Mouse (Mus musculus): ENCODE measurements around the gene Ghrhr. TPM values are rescaled to one million over a fixed set of nuclear protein-coding genes. Genes with fewer than 3 reads are reported as not detected.

Ghrhr gene
- polyA plus RNA-seq, 1 experiment = 0.74 TPM

- DNase-seq = no peak
- Histone ChIP-seq H3K27ac (ENCODE audit: control insufficient read depth, insufficient read depth, low read length) (no peak overlapping the region), H3K36me3 (ENCODE audit: control insufficient read depth, insufficient read depth, low read length) (no peaks in the 10 kb centered on the region), H3K4me3 (ENCODE audit: control insufficient read depth, insufficient read depth, low read length) (no peak overlapping the region), H3K4me1 (replicated peaks; ENCODE audit: control insufficient read depth, insufficient read depth, low read length) (no peaks in the 10 kb centered on the region), H3K27me3 (ENCODE audit: control insufficient read depth, insufficient read depth, low read length) (no peaks in the 10 kb centered on the region)
- WGBS = 94% methylated on average over 6 of the region's 6 CpGs
- TF ChIP-seq POLR2A (IDR thresholded peaks at IDR 0.05; ENCODE audit: control insufficient read depth, extremely low read depth, insufficient read depth, low read length, poor library complexity) (no peak), CTCF (IDR thresholded peaks at IDR 0.05; ENCODE audit: borderline replicate concordance, control insufficient read depth, extremely low read depth, insufficient read depth, low read length, poor library complexity) (no peak)
Observed at GRCm38 (mm10) chr6:55350383-55350952, 25.6 kb upstream of the Ghrhr start.

GRCm38 (mm10) chr6:55351712-55352111 is 24.4 kb upstream of the Ghrhr start:
- Histone ChIP-seq H3K4me3 (ENCODE audit: control insufficient read depth, insufficient read depth, low read length) (no peak overlapping the region), H3K4me1 (replicated peaks; ENCODE audit: control insufficient read depth, insufficient read depth, low read length) (no peaks in the 10 kb centered on the region), H3K27me3 (ENCODE audit: control insufficient read depth, insufficient read depth, low read length) (no peaks in the 10 kb centered on the region), H3K27ac (ENCODE audit: control insufficient read depth, insufficient read depth, low read length) (no peak overlapping the region), H3K36me3 (ENCODE audit: control insufficient read depth, insufficient read depth, low read length) (no peaks in the 10 kb centered on the region)
- TF ChIP-seq CTCF (IDR thresholded peaks at IDR 0.05; ENCODE audit: borderline replicate concordance, control insufficient read depth, extremely low read depth, insufficient read depth, low read length, poor library complexity) (no peak), POLR2A (IDR thresholded peaks at IDR 0.05; ENCODE audit: control insufficient read depth, extremely low read depth, insufficient read depth, low read length, poor library complexity) (no peak)
- DNase-seq = no peak
- 87% methylated on average over 7 of the region's 7 CpGs for WGBS

- 87% methylated on average over 12 of the region's 12 CpGs for WGBS
- Histone ChIP-seq H3K27me3 (ENCODE audit: control insufficient read depth, insufficient read depth, low read length) (no peaks in the 10 kb centered on the region), H3K27ac (ENCODE audit: control insufficient read depth, insufficient read depth, low read length) (no peak overlapping the region), H3K36me3 (ENCODE audit: control insufficient read depth, insufficient read depth, low read length) (no peaks in the 10 kb centered on the region), H3K4me3 (ENCODE audit: control insufficient read depth, insufficient read depth, low read length) (no peak overlapping the region), H3K4me1 (replicated peaks; ENCODE audit: control insufficient read depth, insufficient read depth, low read length) (no peaks in the 10 kb centered on the region)
- no peak for DNase-seq
- TF ChIP-seq POLR2A (IDR thresholded peaks at IDR 0.05; ENCODE audit: control insufficient read depth, extremely low read depth, insufficient read depth, low read length, poor library complexity) (no peak), CTCF (IDR thresholded peaks at IDR 0.05; ENCODE audit: borderline replicate concordance, control insufficient read depth, extremely low read depth, insufficient read depth, low read length, poor library complexity) (no peak)
Observed at GRCm38 (mm10) chr6:55353711-55354445, 22.2 kb upstream of the Ghrhr start.

- 91% methylated on average over 4 of the region's 4 CpGs for WGBS
Observed at GRCm38 (mm10) chr6:55354456-55355117, 21.5 kb upstream of the Ghrhr start.

GRCm38 (mm10) chr6:55355575-55355974 is 20.5 kb upstream of the Ghrhr start:
- Histone ChIP-seq H3K36me3 (ENCODE audit: control insufficient read depth, insufficient read depth, low read length) (no peaks in the 10 kb centered on the region), H3K4me1 (replicated peaks; ENCODE audit: control insufficient read depth, insufficient read depth, low read length) (no peaks in the 10 kb centered on the region), H3K27me3 (ENCODE audit: control insufficient read depth, insufficient read depth, low read length) (no peaks in the 10 kb centered on the region), H3K27ac (ENCODE audit: control insufficient read depth, insufficient read depth, low read length) (no peak overlapping the region), H3K4me3 (ENCODE audit: control insufficient read depth, insufficient read depth, low read length) (no peak overlapping the region)
- TF ChIP-seq POLR2A (IDR thresholded peaks at IDR 0.05; ENCODE audit: control insufficient read depth, extremely low read depth, insufficient read depth, low read length, poor library complexity) = no peak
- no peak for TF ChIP-seq CTCF (IDR thresholded peaks at IDR 0.05; ENCODE audit: borderline replicate concordance, control insufficient read depth, extremely low read depth, insufficient read depth, low read length, poor library complexity)
- no peak for DNase-seq
- WGBS = 93% methylated on average over 7 of the region's 7 CpGs

More at GRCm38 (mm10) chr6:55354456-55355117, 21.5 kb upstream of the Ghrhr start:
- no peak for DNase-seq
- Histone ChIP-seq H3K4me1 (replicated peaks; ENCODE audit: control insufficient read depth, insufficient read depth, low read length) (no peaks in the 10 kb centered on the region), H3K36me3 (ENCODE audit: control insufficient read depth, insufficient read depth, low read length) (no peaks in the 10 kb centered on the region), H3K27me3 (ENCODE audit: control insufficient read depth, insufficient read depth, low read length) (no peaks in the 10 kb centered on the region), H3K4me3 (ENCODE audit: control insufficient read depth, insufficient read depth, low read length) (no peak overlapping the region), H3K27ac (ENCODE audit: control insufficient read depth, insufficient read depth, low read length) (no peak overlapping the region)
- TF ChIP-seq POLR2A (IDR thresholded peaks at IDR 0.05; ENCODE audit: control insufficient read depth, extremely low read depth, insufficient read depth, low read length, poor library complexity) = no peak

GRCm38 (mm10) chr6:55356017-55356703 is 19.9 kb upstream of the Ghrhr start:
- Histone ChIP-seq H3K4me3 (ENCODE audit: control insufficient read depth, insufficient read depth, low read length) (no peak overlapping the region), H3K27me3 (ENCODE audit: control insufficient read depth, insufficient read depth, low read length) (no peaks in the 10 kb centered on the region), H3K4me1 (replicated peaks; ENCODE audit: control insufficient read depth, insufficient read depth, low read length) (no peaks in the 10 kb centered on the region), H3K27ac (ENCODE audit: control insufficient read depth, insufficient read depth, low read length) (no peak overlapping the region), H3K36me3 (ENCODE audit: control insufficient read depth, insufficient read depth, low read length) (no peaks in the 10 kb centered on the region)
- no peak for DNase-seq
- TF ChIP-seq POLR2A (IDR thresholded peaks at IDR 0.05; ENCODE audit: control insufficient read depth, extremely low read depth, insufficient read depth, low read length, poor library complexity) (no peak), CTCF (IDR thresholded peaks at IDR 0.05; ENCODE audit: borderline replicate concordance, control insufficient read depth, extremely low read depth, insufficient read depth, low read length, poor library complexity) (no peak)
- 45% methylated on average over 5 of the region's 5 CpGs for WGBS
